Mouse (Mus musculus): ENCODE data around the gene Has3.
"Not testable (repeated sequence)": the region's sequence is repeated elsewhere in the genome, so short reads cannot be mapped to it uniquely, and the experiment has no call there.

- TF ChIP-seq CTCF (IDR thresholded peaks at IDR 0.05; ENCODE audit: low read depth, low read length); POLR2A (IDR thresholded peaks at IDR 0.05; ENCODE audit: borderline replicate concordance, low read depth, low read length): not testable (repeated sequence)
Observed at GRCm38 (mm10) chr8:106884826-106885400, 14.9 kb downstream of the Has3 start.
